Mouse (Mus musculus) liver, postnatal 0 days (tissue): ENCODE measurements around the gene Atp2c2. TPM values are rescaled to one million over a fixed set of nuclear protein-coding genes. Genes with fewer than 3 reads are reported as not detected.

ENCODE experiments used
- ATAC-seq: fragments of 200-750 bp; cut with Nextera tagmentation; 2 replicates; pipeline ENCODE4 v1.8.0; 2017; ENCODE audit warnings: mild to moderate bottlenecking, moderate library complexity
- DNase-seq: peaks from one replicate; pipeline ENCODE4 v3.0.0-alpha.2; 2016
- H3K27ac ChIP-seq: fragments of 300-500 bp; sonication (generic); 2 replicates; pipeline ENCODE4 v1.5.1; 2014; ENCODE audit warnings: antibody characterized with exemption, moderate library complexity, mild to moderate bottlenecking, low read depth
- H3K27me3 ChIP-seq: fragments of 300-500 bp; sonication (generic); 2 replicates; pipeline ENCODE4 v1.6.1; 2014; ENCODE audit warnings: low read length, control low read depth, mixed read lengths; ENCODE audit not compliant: insufficient read depth
- H3K36me3 ChIP-seq: fragments of 300-500 bp; sonication (generic); replicated peaks from 2 replicates; pipeline ENCODE4 v1.6.1; 2014; ENCODE audit warnings: mild to moderate bottlenecking, control low read depth, low read length, moderate library complexity, mixed read lengths; ENCODE audit not compliant: insufficient read depth
- H3K4me1 ChIP-seq: fragments of 300-500 bp; sonication (generic); 2 replicates; pipeline ENCODE4 v1.6.1; 2014; ENCODE audit warnings: antibody characterized with exemption, mild to moderate bottlenecking, control low read depth; ENCODE audit not compliant: insufficient read depth
- H3K4me2 ChIP-seq: fragments of 300-500 bp; sonication (generic); 2 replicates; pipeline ENCODE4 v1.6.1; 2014; ENCODE audit warnings: low read depth, mild to moderate bottlenecking, low read length, moderate library complexity, mixed read lengths
- H3K4me3 ChIP-seq: fragments of 300-500 bp; sonication (generic); 2 replicates; pipeline ENCODE4 v1.5.1; 2014; ENCODE audit warnings: low read depth, low read length
- H3K9ac ChIP-seq: fragments of 300-500 bp; sonication (generic); replicated peaks from 2 replicates; pipeline ENCODE4 v1.6.1; 2014; ENCODE audit warnings: mild to moderate bottlenecking, moderate library complexity
- H3K9me3 ChIP-seq: fragments of 300-500 bp; sonication (generic); 2 replicates; pipeline ENCODE4 v1.6.1; 2016; ENCODE audit warnings: mild to moderate bottlenecking, control low read depth, low read length, mixed read lengths
- CTCF ChIP-seq: sonication (generic); IDR thresholded peaks from 2 replicates; pipeline ENCODE4 v1.5.1; 2016; ENCODE audit warnings: antibody characterized with exemption, low read depth
- EP300 ChIP-seq: IDR thresholded peaks from 2 replicates; pipeline ENCODE4 v1.6.1; 2016; ENCODE audit warnings: antibody characterized with exemption, low read depth, mild to moderate bottlenecking
- WGBS: fragments of 180-500 bp; shearing (Covaris S2); extraction: QIAGEN DNeasy Blood & Tissue Kit; methylation state at CpG from one replicate; pipeline ENCODE4 v1.1.7; 2014; ENCODE audit not compliant: insufficient replicate concordance; 5-methylcytosine and 5-hydroxymethylcytosine counted together
- polyA plus RNA-seq: library from polyadenylated mRNA; unstranded; fragments of >200 nt; fragmentation: Nextera tagmentation; extraction: Ambion mirVana; gene quantifications from 2 replicates; pipeline ENCODE4 v1.2.1, GENCODE M21; 2015

Gene Atp2c2
- polyA plus RNA-seq, 1 experiment from 2014 or later = 0.05 TPM

DNA sequence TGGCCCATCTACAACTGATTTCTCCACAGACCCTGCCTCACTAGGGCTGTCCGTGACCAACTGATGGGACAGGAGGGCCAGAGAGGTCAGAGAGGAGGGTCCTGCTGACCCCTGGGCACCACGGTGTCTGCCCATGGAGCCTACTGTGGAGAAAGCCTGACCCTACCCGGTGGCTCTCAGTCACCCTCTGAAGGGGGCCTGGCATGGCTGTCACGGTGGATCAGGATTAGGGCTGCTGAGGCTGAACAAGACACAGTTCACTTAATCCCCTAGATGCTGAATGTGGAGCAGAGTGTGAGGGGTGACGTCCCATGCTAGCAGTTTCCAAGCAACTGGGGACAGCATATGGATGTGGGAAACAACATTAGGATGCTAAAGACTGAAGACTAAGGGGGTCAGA lies 24.4 kb upstream of the Atp2c2 start:
- Histone ChIP-seq H3K4me2 (no peak overlapping the region), H3K9ac (no peak overlapping the region), H3K4me1 (0 out of 2 replicates have a peak, but pooled peaks cover 3% of the 10 kb centered on the region), H3K27ac (no peak overlapping the region), H3K4me3 (no peak overlapping the region), H3K9me3 (no peaks in the 10 kb centered on the region), H3K36me3 (no peaks in the 10 kb centered on the region), H3K27me3 (no peaks in the 10 kb centered on the region)
- no peak for TF ChIP-seq EP300
- TF ChIP-seq CTCF = no peak
- 86% methylated on average over 5 of the region's 5 CpGs for WGBS
- no peak for DNase-seq
- ATAC-seq = no peak

DNA sequence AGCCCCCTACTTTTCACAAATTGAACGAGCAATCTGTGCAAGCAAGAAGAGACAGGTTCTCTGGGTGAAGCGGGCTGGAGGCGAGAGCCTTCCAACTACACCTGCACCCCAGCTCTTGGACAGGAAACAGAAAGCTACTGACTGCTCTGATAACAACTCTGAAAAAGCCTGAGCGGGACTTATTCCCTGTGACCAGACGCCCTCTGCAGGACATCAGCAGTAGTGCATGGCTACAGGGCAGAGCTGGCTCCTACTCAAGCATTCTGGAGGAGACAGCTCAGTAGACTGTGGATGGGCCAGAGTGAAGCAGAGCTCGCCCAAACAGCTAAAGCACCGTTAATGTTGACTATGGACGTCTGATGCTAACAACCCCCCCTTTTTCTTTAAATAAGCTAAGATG lies 23.4 kb upstream of the Atp2c2 start:
- TF ChIP-seq CTCF (peak; percentile 95), EP300 (no peak)
- peak; percentile 85 for DNase-seq
- no peaks in the 10 kb centered on the region for H3K9me3 ChIP-seq
- no peaks in the 10 kb centered on the region for H3K27me3 ChIP-seq
- H3K9ac ChIP-seq = no peak overlapping the region
- WGBS = 6% methylated on average over 8 of the region's 8 CpGs
- 0 out of 2 replicates have a peak, but pooled peaks cover 3% of the 10 kb centered on the region for H3K4me1 ChIP-seq
- H3K4me2 ChIP-seq = no peak overlapping the region
- peak; percentile 64 for ATAC-seq
- no peak overlapping the region for H3K27ac ChIP-seq
- no peaks in the 10 kb centered on the region for H3K36me3 ChIP-seq
- H3K4me3 ChIP-seq = no peak overlapping the region

DNA sequence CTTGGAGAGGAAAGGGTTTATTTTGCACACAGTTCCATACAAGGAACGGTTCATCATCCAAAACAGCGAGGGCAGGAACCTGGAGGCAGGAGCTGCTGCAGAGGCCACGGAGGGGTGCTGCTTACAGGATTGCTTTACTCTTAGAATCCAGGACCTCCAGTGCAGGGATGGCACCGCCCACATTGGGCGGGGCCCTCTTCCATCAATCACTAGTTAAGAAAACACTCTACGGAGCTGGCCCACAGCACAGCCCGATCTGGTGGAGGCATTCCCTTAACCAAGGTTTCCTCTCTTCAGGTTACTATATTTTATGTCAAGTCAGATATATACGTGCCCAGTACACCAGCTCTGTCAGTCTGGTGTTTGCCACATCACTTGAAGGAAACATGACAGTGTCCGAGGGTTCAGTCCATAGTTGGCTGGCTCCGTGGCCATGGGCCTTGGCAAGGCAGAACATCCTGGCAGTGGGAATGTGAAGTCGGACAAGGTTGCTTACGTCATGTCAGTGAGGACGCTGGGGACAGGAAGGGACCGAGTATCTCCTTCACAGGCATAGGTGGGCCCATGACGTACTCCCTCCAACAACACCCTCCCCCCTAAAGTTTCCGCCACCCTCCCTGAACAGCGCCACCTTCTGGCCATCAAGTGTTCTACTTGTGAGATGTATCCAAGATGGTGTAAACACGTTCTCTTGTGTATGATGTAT lies 21.5 kb upstream of the Atp2c2 start:
- 16% methylated on average over 18 of the region's 18 CpGs for WGBS
- DNase-seq (peak; percentile 51), ATAC-seq (peak; percentile 35)
- no peak overlapping the region for H3K4me3 ChIP-seq
- no peaks in the 10 kb centered on the region for H3K9me3 ChIP-seq
- H3K36me3 ChIP-seq = no peaks in the 10 kb centered on the region
- TF ChIP-seq CTCF = peak; percentile 73
- no peak for TF ChIP-seq EP300
- H3K4me1 ChIP-seq = 0 out of 2 replicates have a peak, but pooled peaks cover 3% of the 10 kb centered on the region
- no peak overlapping the region for H3K9ac ChIP-seq
- H3K4me2 ChIP-seq = peak overlapping the region; percentile 6; the same call in 1 of the 2 replicates
- no peak overlapping the region for H3K27ac ChIP-seq
- no peaks in the 10 kb centered on the region for H3K27me3 ChIP-seq

DNA sequence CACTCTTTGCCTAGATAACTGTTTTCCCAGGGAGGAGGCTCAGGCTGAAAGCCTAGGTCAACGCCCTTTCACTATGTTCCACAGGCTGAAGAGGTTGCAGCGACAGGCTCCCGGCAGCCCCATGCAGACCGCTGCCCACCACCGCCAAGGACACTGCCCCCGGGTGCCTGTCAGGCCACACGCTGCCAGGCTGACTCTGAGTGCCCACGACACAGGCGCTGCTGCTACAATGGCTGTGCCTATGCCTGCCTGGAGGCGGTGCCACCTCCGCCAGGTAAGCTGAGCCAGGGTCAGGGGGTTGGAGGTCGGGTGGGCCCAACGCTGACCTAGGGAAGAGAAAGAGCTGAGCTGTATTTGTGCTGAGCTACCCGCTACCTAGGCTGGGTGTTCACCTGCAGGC lies 20.6 kb upstream of the Atp2c2 start:
- WGBS = 74% methylated on average over 14 of the region's 14 CpGs
- no peak for TF ChIP-seq CTCF
- TF ChIP-seq EP300 = no peak
- no peaks in the 10 kb centered on the region for H3K36me3 ChIP-seq
- H3K9ac ChIP-seq = no peak overlapping the region
- 0 out of 2 replicates have a peak, but pooled peaks cover 3% of the 10 kb centered on the region for H3K4me1 ChIP-seq
- H3K27ac ChIP-seq = no peak overlapping the region
- ATAC-seq (no peak), DNase-seq (no peak)
- no peaks in the 10 kb centered on the region for H3K27me3 ChIP-seq
- no peak overlapping the region for H3K4me2 ChIP-seq
- no peaks in the 10 kb centered on the region for H3K9me3 ChIP-seq
- H3K4me3 ChIP-seq = no peak overlapping the region

DNA sequence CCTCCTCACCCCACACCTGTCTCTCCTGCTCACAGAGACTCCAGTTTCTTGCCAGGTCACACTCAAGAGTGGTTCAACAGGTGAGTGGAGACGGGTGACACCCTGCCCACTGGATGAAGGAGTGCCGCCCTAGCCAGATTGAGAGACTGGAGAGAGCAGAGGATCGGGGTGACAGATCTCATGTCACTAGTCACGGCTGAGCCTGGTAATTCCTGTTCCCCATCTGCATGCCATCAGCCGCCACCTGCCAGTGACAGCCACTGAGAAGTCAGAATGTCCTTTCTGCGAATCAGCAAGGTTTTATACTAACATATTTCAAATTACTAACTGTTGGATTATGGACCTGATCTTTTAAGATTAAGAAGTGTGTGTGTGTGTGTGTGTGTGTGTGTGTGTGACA lies 9.2 kb upstream of the Atp2c2 start:
- TF ChIP-seq CTCF = no peak
- ATAC-seq (no peak), DNase-seq (no peak)
- Histone ChIP-seq H3K4me2 (no peak overlapping the region), H3K9ac (no peak overlapping the region), H3K36me3 (no peaks in the 10 kb centered on the region), H3K27me3 (0 out of 2 replicates have a peak, but pooled peaks cover 2% of the 10 kb centered on the region), H3K4me1 (no peaks in the 10 kb centered on the region), H3K9me3 (no peaks in the 10 kb centered on the region), H3K27ac (no peak overlapping the region), H3K4me3 (no peak overlapping the region)
- 66% methylated on average over 6 of the region's 6 CpGs for WGBS

DNA sequence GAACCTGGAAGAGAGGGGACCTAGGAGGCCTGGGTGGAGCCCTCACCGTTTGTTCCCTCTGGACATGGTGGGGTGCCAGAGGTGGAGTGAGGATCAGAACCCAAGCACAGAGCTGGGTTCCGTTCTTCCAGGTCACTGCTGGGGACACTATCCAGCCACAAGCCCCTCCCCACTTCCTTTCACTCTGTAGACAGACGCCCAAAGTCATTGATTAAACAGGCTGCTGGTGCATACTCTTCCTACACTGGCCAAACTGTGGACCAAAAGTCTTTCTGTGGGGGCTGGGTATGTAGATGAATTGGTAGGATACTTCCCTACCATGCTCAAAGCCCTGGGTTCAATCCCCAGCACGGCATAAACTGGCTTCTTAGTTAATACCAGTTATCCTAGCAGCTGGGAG lies 7.8 kb upstream of the Atp2c2 start:
- no peaks in the 10 kb centered on the region for H3K36me3 ChIP-seq
- H3K4me3 ChIP-seq = no peak overlapping the region
- TF ChIP-seq EP300 (no peak), CTCF (no peak)
- WGBS = 50% methylated on average over 4 of the region's 4 CpGs
- ATAC-seq (peak; percentile 55), DNase-seq (no peak)
- 0 out of 2 replicates have a peak, but pooled peaks cover 2% of the 10 kb centered on the region for H3K27me3 ChIP-seq
- H3K4me2 ChIP-seq = no peak overlapping the region
- H3K9me3 ChIP-seq = no peaks in the 10 kb centered on the region
- no peaks in the 10 kb centered on the region for H3K4me1 ChIP-seq
- H3K9ac ChIP-seq = no peak overlapping the region
- H3K27ac ChIP-seq = no peak overlapping the region
